Comparison of ENCODE assay signal across 7 mouse cellular contexts in the genomic region with DNA sequence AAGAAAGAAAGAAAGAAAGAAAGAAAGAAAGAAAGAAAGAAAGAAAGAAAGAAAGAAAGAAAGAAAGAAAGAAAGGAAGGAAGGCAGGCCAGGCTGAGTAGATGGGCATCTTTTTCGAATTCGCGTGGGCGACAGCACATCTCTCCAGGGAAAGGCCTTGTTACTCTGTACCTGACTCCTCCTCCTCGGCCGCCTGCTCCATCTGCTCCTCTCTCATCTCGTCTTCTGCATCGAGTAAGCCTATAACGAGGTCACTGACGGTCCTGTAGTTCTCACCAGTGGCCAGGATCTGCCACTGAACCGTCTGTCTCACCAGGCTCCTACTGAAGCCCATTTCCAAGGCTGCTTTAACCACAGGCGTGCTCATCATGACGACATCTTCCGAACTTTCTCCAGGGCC. TPM values are rescaled to one million over a fixed set of nuclear protein-coding genes. Genes with fewer than 3 reads are reported as not detected.
DNase-seq lines count a peak whose midpoint lies in the region; ATAC-seq and TF ChIP-seq lines count a peak whose summit lies in the region.
"Not testable (repeated sequence)": the region's sequence is repeated elsewhere in the genome, so short reads cannot be mapped to it uniquely, and the experiment has no call there.

No protein-coding gene starts in this region.

- ATAC-seq in embryonic facial prominence, embryonic 13.5 days (ENCODE audit: insufficient number of reproducible peaks, insufficient read depth, low FRiP score, low TSS enrichment, low read depth), result 0 out of 2 replicates have a peak, but pooled peaks have one; percentile 48
- peak; percentile 53; the same call in 1 of the 2 replicates for ATAC-seq in hindbrain, postnatal 0 days

- not testable (repeated sequence) for H3K27me3 ChIP-seq in embryonic facial prominence, embryonic 13.5 days; hindbrain, postnatal 0 days (ENCODE audit: insufficient read depth, low read length)

- not testable (repeated sequence) for H3K4me1 ChIP-seq in embryonic facial prominence, embryonic 13.5 days; hindbrain, postnatal 0 days (ENCODE audit: insufficient read depth, low read length)

- not testable (repeated sequence) for H3K4me2 ChIP-seq in embryonic facial prominence, embryonic 13.5 days; hindbrain, postnatal 0 days (ENCODE audit: low read depth, low read length)

- H3K4me3 ChIP-seq in embryonic facial prominence, embryonic 13.5 days; hindbrain, postnatal 0 days (ENCODE audit: low read length): not testable (repeated sequence)

- 81% methylated on average over 14 of the region's 14 CpGs for WGBS in embryonic facial prominence, embryonic 13.5 days
- WGBS in hindbrain, postnatal 0 days, result 64% methylated on average over 14 of the region's 14 CpGs

- H3K9me3 ChIP-seq in embryonic facial prominence, embryonic 13.5 days; hindbrain, postnatal 0 days (ENCODE audit: low read length): not testable (repeated sequence)

- not testable (repeated sequence) for H3K36me3 ChIP-seq in embryonic facial prominence, embryonic 13.5 days; hindbrain, postnatal 0 days (ENCODE audit: insufficient read depth, low read length)

- peak; percentile 16 for DNase-seq in ZHBTc4 (ENCODE audit: low read depth, low spot score)
- DNase-seq in cerebellum, adult 11-12 months, result peak; percentile 55
- peak; percentile 55 for DNase-seq in cerebellum, adult 9-10 months
- peak; percentile 38 to 55 for DNase-seq in cerebellum, postnatal 14 days
- not testable (repeated sequence) for DNase-seq in hindbrain, postnatal 0 days (ENCODE audit: low spot score)
- DNase-seq in retina, postnatal 1 day, result peak; percentile 26

- TF ChIP-seq CTCF in hindbrain, postnatal 0 days (IDR thresholded peaks at IDR 0.05; ENCODE audit: low read depth), result not testable (repeated sequence)

- H3K9ac ChIP-seq in embryonic facial prominence, embryonic 13.5 days; hindbrain, postnatal 0 days (replicated peaks; ENCODE audit: low read length): not testable (repeated sequence)

- H3K27ac ChIP-seq in embryonic facial prominence, embryonic 13.5 days; hindbrain, postnatal 0 days: not testable (repeated sequence)

RNA-seq across cellular contexts. Expression of a gene that starts 17.3 kb away (rescaled TPM):
- polyA plus RNA-seq in embryonic facial prominence, embryonic 13.5 days (2015; fragmentation: Nextera tagmentation; extraction: Ambion mirVana), result 41.6 and 45.5 TPM in 2 replicates
- 27.0 and 33.7 TPM in 2 replicates for total RNA-seq in hindbrain, postnatal 0 days (2014; rRNA removed)
- polyA plus RNA-seq in hindbrain, postnatal 0 days (2015; fragmentation: Nextera tagmentation; extraction: Ambion mirVana), result 28.8 and 29.5 TPM in 2 replicates

RNA-seq across cellular contexts. Expression of a gene that starts 18.8 kb away (rescaled TPM):
- polyA plus RNA-seq in embryonic facial prominence, embryonic 13.5 days (2015; fragmentation: Nextera tagmentation; extraction: Ambion mirVana), result 14.1 and 15.6 TPM in 2 replicates
- total RNA-seq in hindbrain, postnatal 0 days (2014; rRNA removed), result 3.5 and 4.0 TPM in 2 replicates
- 1.4 and 1.5 TPM in 2 replicates for polyA plus RNA-seq in hindbrain, postnatal 0 days (2015; fragmentation: Nextera tagmentation; extraction: Ambion mirVana)
